Mouse (Mus musculus): Measurements from ENCODE around the gene Porcn. TPM values are rescaled to one million over a fixed set of nuclear protein-coding genes. Genes with fewer than 3 reads are reported as not detected.

Gene Porcn
- total RNA-seq, 4 experiments from 2014 or later = 66.0 to 71.8 (median 70.8) TPM

Other genes with a start within 250 kb of the Porcn start
- gene Gata1, start 228.5 kb downstream of the Porcn start, total RNA-seq (2022) = not detected
- 1 to 10 TPM in 2 of 4 experiments, under 1 TPM in 1, not detected in 1; 0.63 to 1.2 (median 1.1) TPM for gene Glod5, start 188.0 kb downstream of the Porcn start, total RNA-seq (2022)
- gene Suv39h1, start 131.8 kb downstream of the Porcn start, total RNA-seq (2022) = 10 to 100 TPM; 24.7 to 27.5 (median 26.6) TPM
- gene Was, start 116.0 kb downstream of the Porcn start, total RNA-seq (2022) = 1 to 10 TPM in 3 of 4 experiments, under 1 TPM in 1; 0.82 to 3.6 (median 2.0) TPM
- gene Wdr13, start 73.6 kb downstream of the Porcn start, total RNA-seq (2022) = 100 to 1,000 TPM; 176 to 202 (median 193) TPM
- 100 to 1,000 TPM; 134 to 198 (median 155) TPM for gene Rbm3, start 60.6 kb downstream of the Porcn start, total RNA-seq (2022)
- 10 to 100 TPM; 12.7 to 15.0 (median 14.8) TPM for gene Tbc1d25, start 30.3 kb downstream of the Porcn start, total RNA-seq (2022)
- gene Ebp, start 13.0 kb downstream of the Porcn start, total RNA-seq (2022) = 10 to 100 TPM; 27.4 to 35.9 (median 33.1) TPM
- 10 to 100 TPM; 21.8 to 24.3 (median 23.1) TPM for gene Ftsj1, start 45.9 kb upstream of the Porcn start, total RNA-seq (2022)
- gene Slc38a5, start 64.6 kb upstream of the Porcn start, total RNA-seq (2022) = 1 to 10 TPM; 3.0 to 4.2 (median 3.7) TPM
- gene Ssxb10, start 120.9 kb upstream of the Porcn start, total RNA-seq (2022) = not detected
- gene Ssxb9, start 160.5 kb upstream of the Porcn start, total RNA-seq (2022) = not detected
- not detected for gene Ssxb1, start 206.8 kb upstream of the Porcn start, total RNA-seq (2022)